Mouse (Mus musculus) ES-E14 (cell line): ENCODE data around the gene Aebp1.

Experiments used
- MAFK ChIP-seq: IDR thresholded peaks from 2 replicates; pipeline ENCODE4 v1.6.1; 2014; ENCODE audit warnings: mild to moderate bottlenecking, low read depth, low read length, inconsistent platforms; ENCODE audit not compliant: insufficient read depth
- ZC3H11A ChIP-seq: IDR thresholded peaks from 2 replicates; pipeline ENCODE4 v1.6.1; 2012; ENCODE audit warnings: low read depth, mild to moderate bottlenecking, inconsistent platforms, low read length, borderline replicate concordance

- no peak for TF ChIP-seq ZC3H11A
- TF ChIP-seq MAFK, result no peak
Observed at GRCm38 (mm10) chr11:5887250-5887649, 25.5 kb downstream of the Aebp1 start.
